In the genomic region with DNA sequence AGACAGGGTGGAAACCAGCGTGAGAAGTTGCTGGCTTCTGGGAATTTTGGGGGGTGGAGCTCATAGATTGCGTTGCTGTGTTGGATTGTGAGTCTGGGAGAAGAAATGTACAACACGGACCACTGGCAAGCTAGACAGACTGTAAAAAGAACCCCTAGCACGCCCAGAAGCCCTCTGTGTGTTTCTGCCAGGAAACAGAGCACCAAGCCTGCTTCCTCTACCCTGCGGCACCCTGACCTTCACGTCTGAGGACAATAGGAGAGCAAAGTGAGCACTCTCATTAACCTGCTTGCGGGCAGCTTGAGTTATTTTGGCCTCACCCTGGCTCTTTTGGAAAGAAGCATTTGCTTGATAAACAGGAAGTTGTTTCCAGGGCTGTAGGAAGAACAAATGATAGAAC, we compare ENCODE assay signal across 8 mouse cellular contexts.
DNase-seq lines count a peak whose midpoint lies in the region; ATAC-seq lines count a peak whose summit lies in the region.

No protein-coding gene starts in this region.

- no peaks in the 10 kb centered on the region for H3K9me3 ChIP-seq in liver, embryonic 13.5 days (replicated peaks)
- H3K9me3 ChIP-seq in neural tube, embryonic 15.5 days (replicated peaks) = no peaks in the 10 kb centered on the region

- 0 out of 2 replicates have a peak overlapping the region, but pooled peaks have one; percentile 6 for H3K27ac ChIP-seq in liver, embryonic 13.5 days
- no peak overlapping the region for H3K27ac ChIP-seq in neural tube, embryonic 15.5 days (replicated peaks)

- H3K4me1 ChIP-seq in liver, embryonic 13.5 days (replicated peaks) = peaks cover 62% of the 10 kb centered on the region
- H3K4me1 ChIP-seq in neural tube, embryonic 15.5 days = peaks cover 23% of the 10 kb centered on the region

- no peak overlapping the region for H3K9ac ChIP-seq in liver, embryonic 13.5 days
- H3K9ac ChIP-seq in neural tube, embryonic 15.5 days (replicated peaks) = no peak overlapping the region

- no peaks in the 10 kb centered on the region for H3K36me3 ChIP-seq in liver, embryonic 13.5 days
- 0 out of 2 replicates have a peak, but pooled peaks cover 2% of the 10 kb centered on the region for H3K36me3 ChIP-seq in neural tube, embryonic 15.5 days

- H3K27me3 ChIP-seq in liver, embryonic 13.5 days = no peaks in the 10 kb centered on the region
- H3K27me3 ChIP-seq in neural tube, embryonic 15.5 days (replicated peaks) = no peaks in the 10 kb centered on the region

- ATAC-seq in liver, embryonic 13.5 days (ENCODE audit: low read depth) = no peak
- ATAC-seq in neural tube, embryonic 15.5 days (ENCODE audit: low FRiP score) = no peak

- H3K4me3 ChIP-seq in liver, embryonic 13.5 days (replicated peaks) = no peak overlapping the region
- no peak overlapping the region for H3K4me3 ChIP-seq in neural tube, embryonic 15.5 days (replicated peaks)

- 29% methylated on average over 7 of the region's 7 CpGs for WGBS in liver, embryonic 13.5 days (ENCODE audit: insufficient replicate concordance)
- WGBS in neural tube, embryonic 15.5 days = 70% methylated on average over 7 of the region's 7 CpGs

- intact Hi-C loops in heart, postnatal 36 days (cut with DNase I) = loop anchor here (5.0 kb wide), 1 partner anchor 42 kb away; no protein-coding TSS in a partner anchor

- DNase-seq in ES-CJ7 (ENCODE audit: low read depth, low spot score) = peak; percentile 70
- peak; percentile 34 to 53 for DNase-seq in adrenal gland, postnatal 36 days
- DNase-seq in heart, postnatal 36 days = peak; percentile 42 to 58
- DNase-seq in liver, embryonic 13.5 days = no peak
- no peak for DNase-seq in yolk sac, embryonic 10.5 days (ENCODE audit: low spot score)
- DNase-seq in cerebellum, adult 8-10 months = no peak
- DNase-seq in gastrocnemius, postnatal 10 days = no peak

- no peak overlapping the region for H3K4me2 ChIP-seq in liver, embryonic 13.5 days
- no peak overlapping the region for H3K4me2 ChIP-seq in neural tube, embryonic 15.5 days

Comparison
In these comparisons a context has a peak if more than half of its experiments do, and no peak if none do; other contexts are left out.
1. DNase-seq: peak in ES-CJ7 (single experiment), adrenal gland, postnatal 36 days (2 of 2) and heart, postnatal 36 days (2 of 2); none in liver, embryonic 13.5 days (single experiment), yolk sac, embryonic 10.5 days (single experiment), cerebellum, adult 8-10 months (single experiment) and gastrocnemius, postnatal 10 days (single experiment).